Mouse (Mus musculus) heart, adult 18-20 months (tissue): ENCODE data around the gene A230050P20Rik. TPM values are rescaled to one million over a fixed set of nuclear protein-coding genes. Genes with fewer than 3 reads are reported as not detected.

ENCODE experiments used
- DNase-seq, 2 experiments: peaks; one replicate each; pipeline ENCODE4 v3.0.0; 2021 to 2022; ENCODE audit warnings: mixed read lengths in 1 of 2
- microRNA-seq, 2 experiments: library from miRNA; unstranded; fragments of <30 nt; microRNA quantifications; one replicate each; pipeline ENCODE4 v1.2.0; 2022
- total RNA-seq, 2 experiments: library from RNA; stranded (reverse); gene quantifications; 2 replicates each; pipeline ENCODE4 v1.2.3; 2021

A230050P20Rik gene
- total RNA-seq, 2 experiments from 2014 or later = 3.9 to 4.0 TPM

- no peak for DNase-seq
Observed at GRCm38 (mm10) chr9:20894629-20895028, 26.2 kb downstream of the A230050P20Rik start.

- DNase-seq = no peak
Observed at GRCm38 (mm10) chr9:20895382-20895781, 26.9 kb downstream of the A230050P20Rik start.

DNA sequence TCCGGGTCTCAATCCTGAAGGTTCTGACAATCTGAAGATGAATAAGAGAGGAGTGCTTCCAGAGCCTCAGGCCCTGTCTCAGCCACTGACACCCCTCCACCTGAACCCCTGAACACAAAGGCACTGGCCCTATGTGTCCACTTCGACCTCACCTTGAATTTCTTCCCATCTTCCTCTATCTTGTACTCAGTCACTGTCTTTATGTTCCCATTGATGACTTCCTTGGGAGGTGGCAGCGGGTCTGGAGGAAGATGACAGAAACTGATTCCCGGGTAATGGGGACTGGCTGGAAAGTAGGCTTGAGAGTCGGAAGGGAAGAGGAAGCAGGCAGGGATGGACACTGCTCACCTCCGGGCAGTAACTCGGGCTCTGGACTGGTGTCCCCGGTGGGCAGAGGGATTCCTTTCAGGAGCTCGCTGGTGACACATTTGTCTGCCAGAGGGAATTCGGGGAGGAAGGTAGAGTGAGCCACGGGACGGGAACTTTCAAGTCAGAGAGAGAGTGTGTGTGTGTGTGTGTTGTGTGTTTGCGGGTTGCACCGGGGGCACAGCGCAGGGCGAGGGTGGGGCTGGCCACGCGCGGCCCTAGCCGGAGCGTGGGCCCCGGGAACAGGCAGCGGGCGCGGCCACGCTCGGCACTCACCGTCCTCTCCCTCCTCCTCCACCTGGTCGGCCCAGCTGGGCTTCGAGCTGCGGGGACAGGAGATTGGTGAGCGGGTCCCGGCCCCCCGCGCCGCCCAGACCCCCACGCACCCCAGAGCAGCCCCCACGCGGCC is 29.5 kb downstream of the A230050P20Rik start:
- DNase-seq = no peak

GRCm38 (mm10) chr9:20898511-20899073 is 30.1 kb downstream of the A230050P20Rik start, which contains the start of gene Eif3g:
Gene Eif3g, minus strand, starts transcription at chr9:20898623.
- DNase-seq = peak; percentile 83 to 90

GRCm38 (mm10) chr9:20901466-20902173 is 33.2 kb downstream of the A230050P20Rik start:
- peak; percentile 57 to 73 for DNase-seq

DNA sequence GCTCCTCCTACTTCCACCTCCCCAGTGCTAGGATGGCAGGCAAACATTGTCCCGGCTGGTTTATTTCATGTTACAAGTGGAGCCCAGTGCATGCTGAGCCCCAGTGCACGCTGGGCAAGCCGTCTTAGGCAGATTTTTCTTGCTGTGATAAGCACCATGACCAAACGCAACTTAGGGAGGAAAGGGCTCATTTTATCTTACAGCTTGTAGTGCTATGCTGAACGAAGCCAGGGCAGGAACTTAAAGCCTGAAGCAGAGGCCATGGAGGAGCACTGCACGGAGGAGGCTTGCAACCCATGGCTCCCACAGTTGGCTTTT is 33.7 kb downstream of the A230050P20Rik start:
- DNase-seq = no peak

- peak; percentile 59 to 62 for DNase-seq
Observed at GRCm38 (mm10) chr9:20909948-20910347, 41.5 kb downstream of the A230050P20Rik start.

DNA sequence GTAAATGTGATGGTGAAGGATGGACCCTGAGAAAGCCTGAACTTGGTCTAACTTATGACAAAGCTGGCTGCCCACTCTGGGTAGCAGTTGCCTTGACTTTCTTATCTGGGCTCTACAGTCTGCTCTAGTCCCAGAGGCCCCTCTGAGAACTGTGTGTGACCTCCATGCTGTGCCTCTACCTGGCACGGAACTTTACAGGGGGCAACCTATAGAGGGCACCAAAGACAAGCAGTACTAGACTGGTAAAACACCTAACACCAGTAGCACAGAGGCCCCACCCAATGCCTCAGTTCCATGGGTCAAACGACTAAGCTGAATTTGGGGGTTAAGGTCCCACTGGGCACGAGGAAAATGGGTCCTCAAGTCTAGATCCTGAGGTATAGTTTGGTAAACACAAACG is 47.7 kb downstream of the A230050P20Rik start:
- peak in 1 of 2 experiments; percentile 40 for DNase-seq

- DNase-seq = no peak
Observed at GRCm38 (mm10) chr9:20923258-20923657, 54.8 kb downstream of the A230050P20Rik start.

Small RNA genes within 50 kb of the gene (microRNA-seq; reads per million reads assigned to microRNA genes)
- 0 reads per million in 2 experiments for gene Mir7081

Other genes starting within 250 kb of the A230050P20Rik start
- gene Ubl5, start 225.8 kb upstream of the A230050P20Rik start, total RNA-seq = 100 to 1,000 TPM; 236 to 246 TPM
- gene Fbxl12, start 223.9 kb upstream of the A230050P20Rik start, total RNA-seq = 10 to 100 TPM in 1 of 2 experiments, 1 to 10 TPM in 1; 7.6 to 11.3 TPM
- gene Pin1, start 216.5 kb upstream of the A230050P20Rik start, total RNA-seq = 10 to 100 TPM; 18.5 to 18.9 TPM
- under 1 TPM in 1 of 2 experiments, not detected in 1; 0.31 TPM for gene Olfm2, start 122.3 kb upstream of the A230050P20Rik start, total RNA-seq
- 10 to 100 TPM; 14.4 to 16.1 TPM for gene Col5a3, start 53.6 kb upstream of the A230050P20Rik start, total RNA-seq
- gene Rdh8, start 50.1 kb upstream of the A230050P20Rik start, total RNA-seq = not detected
- 1 to 10 TPM; 4.3 to 4.4 TPM for gene Angptl6, start 11.1 kb downstream of the A230050P20Rik start, total RNA-seq
- 1 to 10 TPM; 5.5 to 7.4 TPM for gene Ppan, start 19.5 kb downstream of the A230050P20Rik start, total RNA-seq
- gene Eif3g, start 30.0 kb downstream of the A230050P20Rik start, total RNA-seq = 100 to 1,000 TPM; 114 to 116 TPM
- gene Dnmt1, start 91.2 kb downstream of the A230050P20Rik start, total RNA-seq = 10 to 100 TPM; 10.3 to 12.6 TPM
- 1 to 10 TPM; 1.4 to 2.0 TPM for gene S1pr2, start 108.1 kb downstream of the A230050P20Rik start, total RNA-seq
- gene Mrpl4, start 134.1 kb downstream of the A230050P20Rik start, total RNA-seq = 100 to 1,000 TPM; 130 to 138 TPM
- gene Icam1, start 147.3 kb downstream of the A230050P20Rik start, total RNA-seq = 1 to 10 TPM; 8.7 to 9.1 TPM
- 1 to 10 TPM; 1.2 to 1.3 TPM for gene Icam4, start 160.7 kb downstream of the A230050P20Rik start, total RNA-seq
- gene Icam5, start 163.4 kb downstream of the A230050P20Rik start, total RNA-seq = not detected
- gene Zglp1, start 198.5 kb downstream of the A230050P20Rik start, total RNA-seq = not detected
- under 1 TPM; 0.30 to 0.33 TPM for gene Gm49373, start 204.5 kb downstream of the A230050P20Rik start, total RNA-seq
- 10 to 100 TPM; 39.1 to 48.3 TPM for gene Fdx1l, start 205.0 kb downstream of the A230050P20Rik start, total RNA-seq
- under 1 TPM; 0.27 to 0.31 TPM for gene Gm38431, start 223.4 kb downstream of the A230050P20Rik start, total RNA-seq
- gene Raver1, start 223.4 kb downstream of the A230050P20Rik start, total RNA-seq = 10 to 100 TPM; 22.5 to 23.9 TPM